Mouse (Mus musculus): ENCODE measurements at regions not wholly inside any gene's neighbourhood (a gene's known extent, or its start where the extent isn't known, plus 50 kb on each side); places are given as distances from the start of the nearest gene placed in this dataset.

GRCm38 (mm10) chr3:82207321-82207720 lies 61.7 kb upstream of the Gucy1a1 start:
- no peak for DNase-seq
